Mouse (Mus musculus) liver, adult 2 months (tissue): ENCODE measurements around the gene Lrg1.

ENCODE experiments used
- CTCF ChIP-seq: fragments of 200-500 bp; IDR thresholded peaks from 2 replicates; pipeline ENCODE4 v1.5.1; 2011; ENCODE audit warnings: low read depth, low read length, control low read depth
- POLR2A ChIP-seq: fragments of 200-500 bp; IDR thresholded peaks from 2 replicates; pipeline ENCODE4 v1.6.1; 2011; ENCODE audit warnings: low read length, control low read depth; ENCODE audit not compliant: insufficient read depth; ENCODE audit errors: extremely low read depth

- TF ChIP-seq CTCF = peak; percentile 63
- no peak for TF ChIP-seq POLR2A
Measured at GRCm38 (mm10) chr17:56098711-56099572, 22.9 kb downstream of the Lrg1 start.
